Mouse (Mus musculus) c-Kit-positive CD71-negative TER-119-negative erythroid progenitor cells, embryonic 14.5 days (primary cell): ENCODE measurements at regions not wholly inside any gene's neighbourhood (a gene's known extent, or its start where the extent isn't known, plus 50 kb on each side); places are given as distances from the start of the nearest gene placed in this dataset.

Experiments used
- DNase-seq: peaks from one replicate; pipeline ENCODE4 v3.0.0-alpha.2; 2013; ENCODE audit warnings: low read depth

DNA sequence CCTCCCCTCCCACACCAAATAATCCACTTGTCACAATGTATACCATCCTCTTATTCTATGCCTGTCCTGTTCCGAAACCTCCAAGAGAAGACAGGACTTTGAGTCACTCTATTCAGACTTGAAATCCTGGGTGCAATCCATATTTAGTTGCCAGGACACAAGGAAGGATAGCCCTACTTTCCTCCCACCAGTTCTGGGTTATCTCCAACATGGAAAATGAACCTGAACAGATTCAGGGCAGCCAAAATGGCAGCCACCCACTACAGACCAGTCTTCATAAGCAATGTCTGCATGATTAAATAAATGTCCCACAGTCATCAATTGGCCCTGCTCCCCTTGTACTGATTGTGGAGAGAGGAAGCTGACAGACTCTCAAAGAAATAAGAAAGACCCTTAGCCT is 110.6 kb upstream of the Adra1d start:
- DNase-seq = no peak

DNA sequence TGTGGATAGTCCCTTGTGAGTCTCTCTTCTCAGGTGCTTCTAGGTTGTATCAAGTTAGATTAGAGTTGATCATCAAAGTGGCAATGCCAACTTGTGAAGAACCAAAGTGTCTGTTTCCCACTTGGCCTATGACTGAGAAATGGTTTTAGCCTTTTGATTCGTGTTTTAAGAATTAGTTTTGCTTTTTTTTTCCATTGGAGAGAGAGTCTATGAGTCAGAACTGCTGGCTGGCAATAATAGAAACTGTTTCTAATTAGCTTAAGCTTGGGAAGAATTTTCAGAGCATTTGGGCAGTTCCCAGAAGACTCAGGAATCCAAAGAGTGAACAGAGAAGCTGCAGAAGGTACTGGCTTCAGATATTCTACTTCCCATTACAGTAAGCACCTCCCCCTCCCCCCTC is 110.1 kb upstream of the Adra1d start:
- no peak for DNase-seq

DNA sequence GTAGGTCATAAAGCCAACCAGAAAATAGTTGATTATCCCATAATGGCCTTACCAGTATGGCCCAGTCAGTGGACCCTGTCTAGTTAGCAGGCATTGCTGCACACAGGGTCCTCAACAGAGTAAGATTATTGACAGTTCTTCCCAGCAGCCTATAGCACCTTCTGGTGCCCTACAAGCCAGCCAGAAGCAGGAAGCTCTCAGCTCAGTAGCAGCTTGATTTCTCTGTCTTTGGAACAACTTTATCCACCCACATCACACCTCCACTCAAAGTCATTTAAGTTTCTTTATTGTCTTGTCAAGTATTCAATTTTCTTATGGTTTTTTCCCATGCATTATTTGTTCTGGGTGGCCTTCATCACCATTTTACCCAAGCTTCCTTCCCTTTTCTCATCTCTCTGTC is 108.8 kb upstream of the Adra1d start:
- no peak for DNase-seq

DNA sequence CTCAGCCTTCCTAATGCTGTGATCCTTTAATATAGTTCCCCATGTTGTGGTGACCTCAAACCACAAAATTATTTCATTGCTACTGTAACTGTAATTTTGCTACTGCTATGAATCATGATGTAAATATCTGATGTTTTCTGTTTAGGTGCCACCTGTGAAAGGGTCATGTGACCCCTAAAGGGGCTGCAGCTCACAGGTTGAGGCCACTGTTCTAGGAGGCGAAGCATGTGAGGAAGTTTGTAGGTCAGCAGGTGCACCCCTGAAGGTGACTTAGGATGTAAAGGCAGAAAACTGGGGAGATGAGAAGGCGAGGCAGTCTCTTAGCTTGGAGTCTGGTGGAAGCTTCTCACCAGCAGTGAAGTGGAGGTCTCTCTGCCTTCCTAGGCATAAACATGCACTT is 105.8 kb upstream of the Adra1d start:
- no peak for DNase-seq

DNA sequence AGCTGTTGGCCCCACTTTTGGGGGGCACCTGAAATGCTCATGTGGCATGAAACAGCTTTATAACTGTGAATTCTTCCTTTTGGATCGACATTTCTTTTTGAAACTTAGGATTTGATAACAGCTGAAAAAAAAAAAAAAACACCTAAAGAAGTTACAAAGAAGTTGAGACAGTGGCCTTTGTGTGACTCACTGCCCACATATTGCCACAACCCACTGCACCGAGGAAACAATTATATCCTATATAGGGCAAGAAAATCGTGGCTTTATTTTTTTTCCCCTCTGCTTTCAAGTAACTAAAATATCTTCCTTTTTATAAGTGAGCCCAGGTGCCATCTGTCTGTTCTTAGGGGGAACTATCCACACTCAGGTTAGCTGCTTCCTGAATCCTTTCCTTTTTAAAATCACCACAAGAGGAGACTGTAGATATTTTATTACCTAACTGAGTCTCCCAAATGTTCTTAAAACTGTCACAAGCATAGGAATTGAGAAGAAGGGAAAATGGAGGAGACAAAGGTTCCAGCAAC is 104.8 kb upstream of the Adra1d start:
- no peak for DNase-seq

DNA sequence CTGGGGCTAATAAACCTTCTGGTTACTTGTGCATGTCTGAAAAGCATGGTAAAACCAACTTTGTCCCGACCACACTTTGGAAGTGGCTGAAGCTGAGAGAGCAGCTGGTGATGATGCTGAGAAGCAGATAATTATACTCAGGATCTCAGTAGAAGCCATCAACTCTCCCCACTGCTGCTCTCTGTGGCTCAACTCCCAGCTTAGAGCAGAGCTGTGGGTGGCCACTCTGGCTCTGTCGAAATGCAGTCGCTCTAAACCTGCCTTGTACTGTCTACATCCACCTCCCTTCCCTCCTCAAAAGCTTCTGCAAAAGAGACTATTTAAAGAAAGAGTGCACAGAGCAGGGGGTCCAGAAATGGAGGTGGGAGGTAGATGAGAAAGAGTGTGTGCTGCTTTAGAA is 102.5 kb upstream of the Adra1d start:
- no peak for DNase-seq

DNA sequence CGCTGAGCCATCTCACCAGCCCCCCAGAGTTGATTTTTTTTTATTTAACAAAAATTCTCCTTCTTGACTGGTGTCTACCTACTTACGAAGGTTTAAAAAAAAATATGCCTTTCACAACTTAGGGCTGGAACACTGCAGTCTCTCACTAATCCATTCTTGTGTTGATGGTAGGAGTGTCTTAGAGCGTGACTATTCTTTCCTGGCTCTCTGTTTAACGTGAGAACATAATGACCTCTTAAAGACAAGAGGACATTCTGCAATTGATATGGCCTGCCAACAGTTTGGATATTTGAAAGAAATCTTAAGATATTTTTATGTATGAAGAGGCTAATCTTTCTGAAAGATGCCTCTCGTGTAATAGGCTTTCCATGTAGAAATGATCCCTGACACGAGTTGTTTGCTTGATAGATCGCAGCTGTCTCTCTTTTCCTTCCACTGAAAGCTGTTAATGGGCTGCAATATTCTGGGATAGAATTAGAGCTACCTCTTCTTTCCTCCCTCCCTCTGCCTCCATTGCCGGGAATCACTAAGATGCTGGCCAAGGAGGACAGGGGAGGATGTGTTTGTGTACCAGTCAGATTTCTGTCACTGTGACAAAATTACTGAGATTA is 101.2 kb upstream of the Adra1d start:
- no peak for DNase-seq

DNA sequence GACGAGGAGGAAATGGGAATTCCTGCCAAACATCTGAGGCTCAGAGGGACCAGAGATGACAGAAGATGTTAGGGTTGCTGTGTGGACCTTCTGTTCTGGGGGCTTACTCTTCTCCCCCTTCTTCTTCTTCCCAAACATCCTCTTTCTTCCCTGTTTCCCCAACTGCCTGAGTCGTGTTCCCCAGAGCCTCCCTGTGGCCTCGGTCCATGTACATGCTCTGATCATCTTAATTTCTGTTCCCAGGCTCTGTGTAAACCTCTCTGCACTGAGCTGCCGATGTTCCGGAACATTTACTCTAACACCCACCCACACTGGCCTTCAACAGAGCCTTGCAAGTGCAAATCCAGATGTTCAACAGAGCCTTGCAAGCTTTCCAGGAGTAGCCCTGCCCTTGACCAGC is 90.1 kb upstream of the Adra1d start:
- DNase-seq = no peak

DNA sequence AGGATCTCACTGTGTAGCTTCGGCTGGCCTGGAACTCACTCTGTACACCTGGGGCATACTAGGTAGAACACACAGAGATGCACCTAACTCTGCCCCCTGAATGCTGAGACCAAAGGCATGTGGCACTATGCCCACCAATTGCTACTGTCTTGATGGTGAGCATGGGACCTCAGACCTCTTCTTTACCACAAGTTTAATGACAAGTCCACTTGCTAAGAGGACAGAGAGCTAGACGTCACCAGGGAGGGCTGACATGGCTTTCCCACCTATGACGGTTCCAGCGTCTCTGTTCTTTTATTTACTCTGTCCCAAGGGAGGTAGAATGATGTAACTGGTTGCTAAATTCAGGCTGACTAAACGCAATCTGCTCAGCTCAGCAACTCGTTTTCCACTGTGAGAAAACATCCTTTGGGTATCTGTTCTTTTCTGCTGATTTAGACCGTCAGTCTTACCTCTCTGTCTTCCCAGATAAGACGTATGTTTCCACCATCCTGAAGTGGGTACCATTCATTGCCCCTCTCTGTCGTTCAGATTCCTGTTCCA is 88.6 kb upstream of the Adra1d start:
- no peak for DNase-seq

DNA sequence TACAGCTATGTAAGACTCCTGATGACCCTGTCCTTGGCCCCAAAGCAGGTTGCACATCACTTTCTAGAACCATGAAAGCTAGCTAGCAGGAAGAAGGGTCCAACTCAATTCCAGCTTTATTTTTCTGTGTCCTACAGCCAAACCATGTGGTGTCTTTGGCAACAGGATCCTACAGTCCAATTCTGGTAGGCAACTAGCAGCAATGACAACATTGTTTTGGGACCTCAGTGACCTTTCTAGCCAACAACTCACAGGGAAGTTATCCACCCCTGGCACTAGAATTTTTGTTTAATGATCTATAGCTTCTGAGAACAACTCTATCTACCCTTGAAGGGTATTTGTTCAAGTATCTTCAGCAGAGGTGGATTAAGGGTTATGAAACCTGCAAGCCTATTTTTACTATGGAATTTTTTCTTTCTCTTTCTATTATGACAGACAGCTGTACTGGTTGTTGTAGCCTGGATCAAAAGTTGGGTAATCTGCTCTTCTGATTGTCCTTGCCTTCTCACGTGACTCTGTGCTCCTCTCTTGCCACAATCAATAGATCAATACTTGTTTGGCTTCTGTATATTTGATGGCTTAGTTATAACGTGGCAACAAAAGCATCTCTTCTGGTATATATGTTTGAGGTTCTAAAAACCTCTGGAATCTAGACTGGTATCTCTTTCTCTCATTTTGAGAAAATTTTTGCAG is 82.2 kb upstream of the Adra1d start:
- no peak for DNase-seq

DNA sequence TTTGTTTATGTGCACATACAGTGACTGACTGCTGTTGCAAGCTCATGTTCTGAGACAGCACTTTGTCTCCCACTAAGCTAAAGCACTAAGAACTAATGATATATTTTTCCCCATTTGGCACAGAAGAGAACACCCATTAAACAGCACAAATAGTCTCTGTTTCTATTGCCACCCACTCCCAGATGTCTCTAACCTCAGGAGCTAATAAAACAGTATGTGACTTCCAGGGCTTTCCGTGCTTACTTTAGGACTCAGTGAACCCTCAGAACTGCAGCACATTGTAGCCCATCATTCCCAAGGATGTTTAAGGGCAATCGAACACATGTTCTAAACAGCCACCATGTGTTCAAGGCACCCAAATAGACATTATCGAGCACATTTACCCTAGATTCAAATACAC is 80.4 kb upstream of the Adra1d start:
- no peak for DNase-seq

DNA sequence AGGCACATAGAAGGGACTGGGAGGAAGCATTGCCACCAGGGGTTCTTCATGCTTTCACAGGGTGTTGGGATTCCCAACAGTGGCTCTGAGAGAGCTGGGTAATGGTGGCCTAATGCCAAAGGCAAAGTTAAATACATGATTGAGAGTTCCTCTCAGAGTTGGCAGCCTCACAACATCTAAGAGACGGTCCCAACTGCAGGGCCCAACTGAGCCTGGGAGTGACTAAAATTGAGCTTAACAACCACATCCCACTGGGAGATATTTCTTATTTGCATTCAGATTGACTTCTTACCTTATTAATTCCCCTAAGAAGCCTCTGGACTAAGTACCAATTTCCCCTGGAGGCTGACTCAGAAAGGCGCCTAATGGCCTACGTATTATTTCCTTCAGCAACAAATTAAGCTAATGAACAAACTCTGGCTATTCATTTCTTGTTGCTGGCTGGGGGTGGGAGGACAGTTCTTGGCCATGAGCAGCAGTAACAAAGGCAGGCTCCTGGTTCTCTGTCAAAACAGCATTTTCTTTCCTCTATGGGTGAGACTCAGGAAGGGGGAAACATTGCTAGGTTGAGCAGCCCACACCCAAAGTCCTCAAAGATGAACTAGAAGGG is 77.0 kb upstream of the Adra1d start:
- DNase-seq = no peak

DNA sequence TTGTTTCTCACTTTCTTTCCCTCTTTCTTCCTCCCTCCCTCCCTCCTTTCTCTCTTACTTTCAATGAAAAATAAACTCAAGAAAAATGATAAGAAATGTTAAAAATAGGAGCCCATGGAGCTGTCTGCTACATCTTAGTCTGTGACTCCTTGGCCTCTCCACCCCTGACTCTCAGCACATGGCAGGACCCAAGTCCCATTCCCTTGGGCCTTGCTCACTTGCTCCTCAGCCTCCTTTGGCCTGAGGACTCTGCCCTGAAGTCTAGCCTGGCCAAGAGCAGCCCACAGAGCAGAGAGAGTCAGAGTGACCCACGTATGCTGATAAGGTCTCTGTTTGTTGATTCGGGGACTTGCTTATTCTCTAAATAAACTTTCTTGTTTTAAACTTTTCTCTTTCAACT is 73.7 kb upstream of the Adra1d start:
- no peak for DNase-seq

DNA sequence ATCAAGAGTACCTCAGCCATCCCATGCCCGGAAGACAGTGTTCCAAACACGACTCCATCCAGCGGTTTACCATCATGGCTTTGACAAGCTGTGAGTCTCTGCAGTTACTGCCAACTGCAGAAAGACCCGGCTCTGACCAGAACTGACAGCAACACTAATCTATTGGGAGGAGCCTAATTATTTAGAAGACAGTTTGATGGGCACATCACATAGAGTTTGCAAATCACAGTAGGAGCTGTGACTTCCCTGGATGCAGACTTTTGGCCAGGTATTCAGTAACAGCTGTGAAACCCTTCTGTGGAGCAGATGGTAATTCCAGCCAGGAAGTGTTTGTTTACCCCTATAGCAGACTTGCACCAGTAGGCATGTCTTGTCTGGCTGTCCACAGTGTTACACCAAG is 55.8 kb upstream of the Adra1d start:
- DNase-seq = no peak

DNA sequence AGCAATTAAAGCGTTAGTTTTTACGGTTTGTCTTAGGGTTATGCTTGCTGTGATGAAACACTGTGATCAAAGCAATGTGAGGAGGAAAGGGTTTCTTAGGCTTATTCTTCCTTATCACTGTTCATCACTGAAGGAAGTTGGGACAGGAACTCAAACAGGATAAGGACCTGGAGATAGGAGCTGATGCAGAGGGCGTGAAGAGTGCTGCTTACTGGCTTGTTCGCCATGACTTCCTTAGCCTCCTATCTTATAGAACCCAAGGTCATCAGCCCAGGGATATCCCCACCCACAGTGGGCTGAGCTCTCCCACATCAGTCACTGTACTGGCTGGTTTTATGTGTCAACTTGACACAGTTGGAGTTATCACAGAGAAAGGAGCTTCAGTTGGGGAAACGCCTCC is 50.4 kb upstream of the Adra1d start:
- DNase-seq = no peak
